Mouse (Mus musculus): Measurements from ENCODE around the gene Elf4.
"Not testable (repeated sequence)": the region's sequence is repeated elsewhere in the genome, so short reads cannot be mapped to it uniquely, and the experiment has no call there.

The Elf4 gene

GRCm38 (mm10) chrX:48436082-48436481 is 26.9 kb downstream of the Elf4 start:
- DNase-seq (ENCODE audit: low read depth, low spot score) = not testable (repeated sequence)

- no peak for DNase-seq (ENCODE audit: low read depth, low spot score)
These were observed 27.4 kb downstream of the Elf4 start for GRCm38 (mm10) chrX:48435477-48435900.

- DNase-seq (ENCODE audit: low read depth, low spot score) = no peak
These were observed 28.7 kb downstream of the Elf4 start for GRCm38 (mm10) chrX:48434251-48434650.

GRCm38 (mm10) chrX:48433527-48433899 is 29.4 kb downstream of the Elf4 start:
- no peak for DNase-seq (ENCODE audit: low read depth, low spot score)

GRCm38 (mm10) chrX:48432599-48433526 is 30.1 kb downstream of the Elf4 start:
- no peak for DNase-seq (ENCODE audit: low read depth, low spot score)

GRCm38 (mm10) chrX:48429538-48429937 is 33.4 kb downstream of the Elf4 start:
- DNase-seq (ENCODE audit: low read depth, low spot score) = no peak

- DNase-seq (ENCODE audit: low read depth, low spot score) = no peak
These were observed 33.8 kb downstream of the Elf4 start for GRCm38 (mm10) chrX:48429100-48429499.

- no peak for DNase-seq (ENCODE audit: low read depth, low spot score)
These were observed 34.3 kb downstream of the Elf4 start for GRCm38 (mm10) chrX:48428642-48429041.

- DNase-seq (ENCODE audit: low read depth, low spot score) = no peak
These were observed 34.7 kb downstream of the Elf4 start for GRCm38 (mm10) chrX:48428241-48428640.

GRCm38 (mm10) chrX:48425280-48425679 is 37.7 kb downstream of the Elf4 start:
- no peak for DNase-seq (ENCODE audit: low read depth, low spot score)

- peak; percentile 4 for DNase-seq (ENCODE audit: low read depth, low spot score)
These were observed 38.3 kb downstream of the Elf4 start for GRCm38 (mm10) chrX:48424583-48424982.

- no peak for DNase-seq (ENCODE audit: low read depth, low spot score)
These were observed 39.3 kb downstream of the Elf4 start for GRCm38 (mm10) chrX:48423671-48424070.

GRCm38 (mm10) chrX:48422986-48423385 is 39.9 kb downstream of the Elf4 start:
- DNase-seq (ENCODE audit: low read depth, low spot score) = peak; percentile 77

- no peak for DNase-seq (ENCODE audit: low read depth, low spot score)
These were observed 44.5 kb downstream of the Elf4 start for GRCm38 (mm10) chrX:48418417-48418816.

GRCm38 (mm10) chrX:48414291-48414690 is 48.6 kb downstream of the Elf4 start:
- DNase-seq (ENCODE audit: low read depth, low spot score) = no peak

GRCm38 (mm10) chrX:48412629-48413028 is 50.3 kb downstream of the Elf4 start:
- DNase-seq (ENCODE audit: low read depth, low spot score) = no peak

GRCm38 (mm10) chrX:48410388-48410776 is 52.5 kb downstream of the Elf4 start:
- no peak for DNase-seq (ENCODE audit: low read depth, low spot score)

- peak; percentile 79 for DNase-seq (ENCODE audit: low read depth, low spot score)
These were observed 53.1 kb downstream of the Elf4 start for GRCm38 (mm10) chrX:48409611-48410387.

- DNase-seq (ENCODE audit: low read depth, low spot score) = peak; percentile 36
These were observed 57.8 kb downstream of the Elf4 start for GRCm38 (mm10) chrX:48405141-48405540.

GRCm38 (mm10) chrX:48399994-48400393 is 62.9 kb downstream of the Elf4 start:
- no peak for DNase-seq (ENCODE audit: low read depth, low spot score)

GRCm38 (mm10) chrX:48389380-48389779 is 73.6 kb downstream of the Elf4 start:
- DNase-seq (ENCODE audit: low read depth, low spot score) = no peak

- DNase-seq (ENCODE audit: low read depth, low spot score) = no peak
These were observed 77.0 kb downstream of the Elf4 start for GRCm38 (mm10) chrX:48385927-48386326.

GRCm38 (mm10) chrX:48383643-48384042 is 79.3 kb downstream of the Elf4 start:
- peak; percentile 12 for DNase-seq (ENCODE audit: low read depth, low spot score)

Data from mesoderm, embryonic 11.5 days (tissue).